Mouse (Mus musculus) urinary bladder, postnatal 0 days (tissue): ENCODE measurements around the gene Tmem132c. TPM values are rescaled to one million over a fixed set of nuclear protein-coding genes. Genes with fewer than 3 reads are reported as not detected.

Experiments used
- polyA plus RNA-seq: library from polyadenylated mRNA; unstranded; fragments of >200 nt; fragmentation: Nextera tagmentation; extraction: Ambion mirVana; gene quantifications from 2 replicates; pipeline ENCODE4 v1.2.1, GENCODE M21; 2015

Tmem132c gene
- polyA plus RNA-seq = 0.98 and 0.99 TPM in 2 replicates

DNA sequence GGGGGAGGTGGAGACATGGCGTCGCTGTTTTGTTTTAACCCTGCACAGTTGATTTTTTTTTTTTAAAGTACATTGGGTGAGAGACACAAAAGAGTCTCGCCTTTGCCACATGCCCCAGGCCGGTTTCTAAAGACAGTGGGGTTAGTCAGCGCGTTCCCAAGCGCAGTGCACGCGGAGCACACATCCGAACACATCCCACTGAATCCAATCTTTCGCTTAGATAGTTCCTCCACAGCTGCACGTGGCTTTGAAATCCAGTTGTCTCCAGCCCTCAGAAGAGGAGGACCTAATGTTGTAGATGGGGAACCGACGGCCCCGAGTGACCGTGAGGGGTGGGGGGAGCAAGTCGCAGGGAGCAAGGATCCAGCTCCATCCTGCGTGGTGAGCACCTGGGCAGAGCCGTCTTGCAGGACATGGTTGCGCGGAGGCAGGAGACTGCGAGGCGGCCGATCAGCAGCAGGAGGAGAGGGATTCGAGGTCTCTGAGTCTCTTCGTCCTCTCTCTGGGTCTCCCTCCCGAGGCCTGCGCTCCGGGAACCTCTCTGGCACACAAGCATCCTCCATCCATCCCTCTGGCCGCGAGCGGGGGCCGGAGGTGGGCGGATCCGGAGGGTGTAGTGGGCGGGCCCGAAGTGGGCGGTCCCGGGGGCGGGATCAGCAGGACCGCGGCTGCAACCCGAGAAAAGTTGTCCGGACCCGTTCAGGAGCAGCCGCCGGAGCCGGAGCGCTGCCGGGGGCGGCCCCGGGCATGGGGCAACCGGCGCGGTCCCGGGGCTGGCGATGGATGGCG lies at the start of gene Tmem132c:
Gene Tmem132c (plus strand): TSS at position 673 of the 789 bp plus-strand sequence.

